Mouse (Mus musculus) splenic B cell, adult 2 months (primary cell): Measurements from ENCODE around the gene Ranbp9.
A peak's percentile ranks its signal among the peaks of the same experiment; 100 is the strongest.

ENCODE experiments used
- DNase-seq: peaks from one replicate; pipeline ENCODE4 v3.0.0-alpha.2; 2011; ENCODE audit warnings: low read depth, low spot score
- H3K27me3 ChIP-seq: 2 replicates; pipeline ENCODE4 v1.6.1; 2012; ENCODE audit warnings: mild to moderate bottlenecking, low read length, moderate library complexity, mixed read lengths; ENCODE audit not compliant: control insufficient read depth, poor library complexity, insufficient read depth, severe bottlenecking
- H3K36me3 ChIP-seq: 2 replicates; pipeline ENCODE4 v1.6.1; 2012; ENCODE audit warnings: mild to moderate bottlenecking, low read length, moderate library complexity, mixed read lengths; ENCODE audit not compliant: control insufficient read depth, poor library complexity, insufficient read depth, severe bottlenecking

Ranbp9 gene

GRCm38 (mm10) chr13:43480957-43481858 is at the start of gene Ranbp9:
TSS of gene Ranbp9 (minus strand) at chr13:43481282.
- DNase-seq = peak; percentile 77
- H3K27me3 ChIP-seq = no peaks in the 10 kb centered on the region
- H3K36me3 ChIP-seq = no peaks in the 10 kb centered on the region

- DNase-seq = no peak
- no peaks in the 10 kb centered on the region for H3K36me3 ChIP-seq
- H3K27me3 ChIP-seq = no peaks in the 10 kb centered on the region; the same call in 1 of the 2 replicates
Measured at GRCm38 (mm10) chr13:43530129-43530831, 49.2 kb upstream of the Ranbp9 start.

- Histone ChIP-seq H3K27me3 (no peaks in the 10 kb centered on the region; the same call in 1 of the 2 replicates), H3K36me3 (no peaks in the 10 kb centered on the region)
- no peak for DNase-seq
Measured at GRCm38 (mm10) chr13:43526289-43526688, 45.2 kb upstream of the Ranbp9 start.

GRCm38 (mm10) chr13:43525363-43526134 is 44.5 kb upstream of the Ranbp9 start:
- no peaks in the 10 kb centered on the region; the same call in 1 of the 2 replicates for H3K27me3 ChIP-seq
- no peaks in the 10 kb centered on the region for H3K36me3 ChIP-seq
- no peak for DNase-seq

- Histone ChIP-seq H3K27me3 (no peaks in the 10 kb centered on the region; the same call in 1 of the 2 replicates), H3K36me3 (no peaks in the 10 kb centered on the region)
- DNase-seq = no peak
Measured at GRCm38 (mm10) chr13:43524491-43525362, 43.6 kb upstream of the Ranbp9 start.

GRCm38 (mm10) chr13:43523906-43524480 is 42.9 kb upstream of the Ranbp9 start:
- Histone ChIP-seq H3K27me3 (no peaks in the 10 kb centered on the region; the same call in 1 of the 2 replicates), H3K36me3 (no peaks in the 10 kb centered on the region)
- no peak for DNase-seq

GRCm38 (mm10) chr13:43521940-43522339 is 40.9 kb upstream of the Ranbp9 start:
- H3K27me3 ChIP-seq = no peaks in the 10 kb centered on the region
- DNase-seq = no peak

GRCm38 (mm10) chr13:43519251-43519650 is 38.2 kb upstream of the Ranbp9 start:
- no peak for DNase-seq
- Histone ChIP-seq H3K36me3 (no peaks in the 10 kb centered on the region), H3K27me3 (no peaks in the 10 kb centered on the region)

More at GRCm38 (mm10) chr13:43521940-43522339, 40.9 kb upstream of the Ranbp9 start:
- no peaks in the 10 kb centered on the region for H3K36me3 ChIP-seq

GRCm38 (mm10) chr13:43517371-43517770 is 36.3 kb upstream of the Ranbp9 start:
- H3K36me3 ChIP-seq = no peaks in the 10 kb centered on the region
- DNase-seq = no peak
- no peaks in the 10 kb centered on the region for H3K27me3 ChIP-seq

GRCm38 (mm10) chr13:43516931-43517330 is 35.8 kb upstream of the Ranbp9 start:
- H3K27me3 ChIP-seq = no peaks in the 10 kb centered on the region
- H3K36me3 ChIP-seq = no peaks in the 10 kb centered on the region
- no peak for DNase-seq

GRCm38 (mm10) chr13:43516119-43516518 is 35.0 kb upstream of the Ranbp9 start:
- no peak for DNase-seq
- H3K27me3 ChIP-seq = no peaks in the 10 kb centered on the region

GRCm38 (mm10) chr13:43514950-43515358 is 33.9 kb upstream of the Ranbp9 start:
- H3K27me3 ChIP-seq = no peaks in the 10 kb centered on the region
- H3K36me3 ChIP-seq = no peaks in the 10 kb centered on the region
- DNase-seq = peak; percentile 56

More at GRCm38 (mm10) chr13:43516119-43516518, 35.0 kb upstream of the Ranbp9 start:
- H3K36me3 ChIP-seq = no peaks in the 10 kb centered on the region

GRCm38 (mm10) chr13:43512736-43513135 is 31.7 kb upstream of the Ranbp9 start:
- no peaks in the 10 kb centered on the region for H3K27me3 ChIP-seq
- DNase-seq = no peak
- no peaks in the 10 kb centered on the region for H3K36me3 ChIP-seq
